Mouse (Mus musculus): ENCODE data around the gene Arid2. TPM values are rescaled to one million over a fixed set of nuclear protein-coding genes. Genes with fewer than 3 reads are reported as not detected.

Gene Arid2
- polyA plus RNA-seq, 1 experiment from 2014 or later, result 17.8 TPM

GRCm38 (mm10) chr15:96453346-96453745, 166.0 kb downstream of the Arid2 start:
- H3K9ac ChIP-seq (ENCODE audit: low read depth, low read length), result no peak overlapping the region
- peaks cover 4% of the 10 kb centered on the region; the same call in 1 of the 2 replicates for H3K4me1 ChIP-seq (ENCODE audit: control insufficient read depth, insufficient read depth, low read length)
- H3K27me3 ChIP-seq (ENCODE audit: control insufficient read depth, insufficient read depth, low read depth, low read length), result no peaks in the 10 kb centered on the region
- ATAC-seq, result no peak
- no peaks in the 10 kb centered on the region for H3K36me3 ChIP-seq (ENCODE audit: control insufficient read depth, insufficient read depth, low read length)
- no peak overlapping the region for H3K4me2 ChIP-seq (ENCODE audit: low read length)
- H3K9me3 ChIP-seq (replicated peaks; ENCODE audit: control insufficient read depth, low read length, poor library complexity, severe bottlenecking), result no peaks in the 10 kb centered on the region
- no peak overlapping the region for H3K27ac ChIP-seq (ENCODE audit: low read length)
- 95% methylated on average over 1 of the region's 1 CpGs for WGBS
- no peak overlapping the region for H3K4me3 ChIP-seq (ENCODE audit: low read depth, low read length)

Small RNAs within 50 kb of the gene (microRNA-seq; reads per million reads assigned to microRNA genes)
- gene Gm25397, result not detected

Other genes starting within 250 kb of the Arid2 start
- 39.1 and 44.9 TPM in 2 replicates for gene Scaf11, start 173.3 kb downstream of the Arid2 start, polyA plus RNA-seq (2015; fragmentation: Nextera tagmentation; extraction: Ambion mirVana)

Measured in midbrain, embryonic 16.5 days (tissue).